Mouse (Mus musculus) hindlimb bud, embryonic 11.5 days (tissue): ENCODE measurements at regions not wholly inside any gene's neighbourhood (a gene's known extent, or its start where the extent isn't known, plus 50 kb on each side); places are given as distances from the start of the nearest gene placed in this dataset.
"Not testable (repeated sequence)": the region's sequence is repeated elsewhere in the genome, so short reads cannot be mapped to it uniquely, and the experiment has no call there.

Experiments used
- DNase-seq: peaks from one replicate; pipeline ENCODE4 v3.0.0-alpha.2; 2012; ENCODE audit warnings: low read depth, low spot score; ENCODE audit errors: extremely low spot score

GRCm38 (mm10) chr6:70517932-70518331 is 274.1 kb downstream of the Rpia start:
- no peak for DNase-seq

DNA sequence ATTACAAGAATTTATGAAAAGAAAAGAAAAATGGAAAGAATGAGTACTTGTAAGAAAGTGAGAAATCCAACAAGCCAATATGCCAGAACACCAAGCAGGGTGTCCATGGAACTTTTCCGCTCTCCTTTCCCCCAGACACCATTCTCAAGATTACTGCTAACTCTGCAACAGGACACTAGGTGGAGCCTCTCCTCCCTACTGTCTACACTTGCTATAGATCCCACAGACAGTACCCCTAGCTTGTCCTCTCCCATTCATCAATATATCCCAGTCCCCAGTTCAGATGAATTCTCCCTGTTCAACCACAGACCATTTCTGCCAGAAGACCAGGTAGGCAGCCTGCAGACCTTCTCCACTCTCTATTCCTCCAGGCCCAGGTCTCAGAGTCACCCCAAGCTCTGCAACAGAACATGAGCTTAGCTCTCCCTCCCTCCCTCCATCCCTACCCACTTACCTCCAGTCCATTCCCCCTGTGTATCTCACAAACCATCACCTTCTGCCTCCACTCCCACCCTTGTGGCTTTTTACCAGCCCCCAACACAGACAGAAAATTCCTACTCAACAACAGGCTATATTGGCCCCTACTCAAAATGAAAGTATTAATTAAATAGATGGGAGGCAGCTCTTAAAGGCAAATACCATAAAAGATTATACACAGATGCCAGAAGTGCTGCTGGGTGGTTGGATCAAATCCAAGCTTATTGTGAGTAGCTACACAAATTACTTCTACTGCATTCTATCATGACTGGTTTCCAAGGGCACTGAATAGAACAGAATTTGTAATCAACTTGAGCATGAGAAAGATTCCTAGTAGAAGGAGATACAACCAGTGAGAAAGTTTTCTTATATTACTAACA is 323.2 kb downstream of the Rpia start:
- DNase-seq, result no peak

GRCm38 (mm10) chr6:70457279-70457678 is 334.8 kb downstream of the Rpia start:
- DNase-seq, result no peak

GRCm38 (mm10) chr6:70434739-70435138 is 357.3 kb downstream of the Rpia start:
- DNase-seq, result not testable (repeated sequence)

GRCm38 (mm10) chr6:70406290-70406689 is 385.7 kb downstream of the Rpia start:
- DNase-seq, result not testable (repeated sequence)

DNA sequence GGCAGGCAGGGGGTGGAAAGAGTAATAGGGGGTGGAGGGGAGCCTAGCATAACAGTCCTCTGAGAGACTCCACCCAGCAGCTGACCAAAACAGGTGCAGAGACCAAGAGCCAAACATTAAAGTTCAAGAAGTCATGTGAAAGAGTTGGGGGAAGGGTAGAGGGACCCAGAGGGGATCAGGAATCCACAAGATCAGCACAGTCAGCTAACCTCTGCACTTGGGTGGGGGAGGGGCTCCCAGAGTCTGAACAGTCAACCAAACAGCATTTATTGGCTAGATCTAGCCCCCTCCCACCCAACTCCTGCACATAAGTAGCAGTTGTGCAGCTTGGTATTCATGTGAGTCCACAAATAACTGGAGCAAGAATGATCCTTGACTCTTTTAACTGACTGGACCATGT is 402.2 kb downstream of the Rpia start:
- DNase-seq, result not testable (repeated sequence)

GRCm38 (mm10) chr6:70386396-70386795 is 405.6 kb downstream of the Rpia start:
- not testable (repeated sequence) for DNase-seq

DNA sequence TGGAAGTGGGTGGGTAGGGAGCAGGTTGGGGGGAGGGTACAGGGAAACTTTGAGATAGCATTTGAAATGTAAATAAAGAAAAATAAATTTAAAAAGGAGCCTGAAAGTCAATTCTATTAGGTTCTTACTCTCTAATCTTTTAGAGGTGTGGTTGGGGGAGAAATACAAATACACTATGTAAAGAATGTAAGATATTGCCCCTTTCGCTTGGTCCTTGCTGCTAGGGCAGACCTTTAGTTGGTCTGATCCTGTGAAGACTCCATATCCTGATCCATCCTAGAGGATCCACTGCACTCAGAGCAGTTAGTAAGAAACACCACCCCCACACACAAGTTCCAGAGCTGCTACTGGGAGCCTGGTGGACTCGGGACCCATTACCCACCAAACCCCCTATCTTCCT is 412.7 kb downstream of the Rpia start:
- DNase-seq, result not testable (repeated sequence)

- not testable (repeated sequence) for DNase-seq
These were observed 420.2 kb downstream of the Rpia start for GRCm38 (mm10) chr6:70371821-70372220.

DNA sequence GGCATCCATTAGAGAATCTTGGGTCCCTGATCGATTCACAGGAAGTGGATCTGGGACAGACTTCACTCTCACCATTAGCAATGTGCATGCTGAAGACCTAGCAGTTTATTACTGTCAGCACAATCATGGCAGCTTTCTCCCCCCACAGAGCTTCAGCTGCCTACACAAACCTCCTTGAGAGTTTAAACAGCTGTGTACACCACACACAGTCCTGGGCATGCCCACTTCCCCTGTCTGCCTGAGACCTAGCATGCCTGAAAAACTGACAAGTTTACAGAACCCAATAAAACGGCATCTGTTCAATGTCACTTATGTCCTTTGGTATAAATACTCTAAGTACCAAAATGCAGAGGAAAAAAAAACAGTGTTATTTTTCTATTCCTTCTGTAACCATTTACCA is 435.7 kb downstream of the Rpia start:
- DNase-seq, result peak; percentile 8

DNA sequence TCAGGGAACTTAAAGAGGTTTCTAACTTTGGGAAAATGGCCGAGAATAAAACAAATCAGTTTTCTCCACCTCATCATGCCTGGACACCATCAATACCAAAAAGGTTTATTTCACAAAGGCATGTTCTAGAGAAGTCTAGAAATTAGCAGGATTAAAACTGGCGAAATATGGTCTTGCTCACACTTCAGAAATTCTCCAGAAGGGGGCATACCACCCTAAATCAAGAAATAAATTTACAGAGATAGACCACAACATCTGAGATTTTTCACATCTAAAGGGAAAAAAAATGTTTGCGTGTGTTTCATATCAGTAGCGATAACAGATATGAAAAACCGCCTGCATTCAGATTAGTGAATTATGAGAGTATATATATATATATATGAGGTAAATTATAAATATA is 449.9 kb downstream of the Rpia start:
- no peak for DNase-seq

GRCm38 (mm10) chr6:70340691-70341090 is 451.3 kb downstream of the Rpia start:
- DNase-seq, result not testable (repeated sequence)

DNA sequence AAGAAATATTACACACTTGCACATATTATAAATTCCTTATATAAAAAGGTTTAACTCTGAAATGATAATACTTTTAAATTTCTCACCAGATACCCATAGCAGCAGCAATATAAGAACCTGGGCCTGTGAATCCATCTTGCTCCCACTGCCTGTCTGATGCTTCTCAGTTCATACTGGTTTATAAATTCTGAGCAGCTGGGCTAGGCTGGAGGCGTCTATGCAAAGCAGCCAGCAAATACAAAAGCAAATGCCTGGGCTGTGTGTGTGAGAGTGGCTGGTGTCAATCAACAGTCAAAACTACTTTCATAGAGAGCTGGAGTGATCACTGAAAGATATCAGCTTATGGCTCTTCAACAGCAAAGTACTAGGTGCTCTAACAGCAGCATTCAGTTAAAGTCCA is 476.7 kb downstream of the Rpia start:
- DNase-seq, result no peak

DNA sequence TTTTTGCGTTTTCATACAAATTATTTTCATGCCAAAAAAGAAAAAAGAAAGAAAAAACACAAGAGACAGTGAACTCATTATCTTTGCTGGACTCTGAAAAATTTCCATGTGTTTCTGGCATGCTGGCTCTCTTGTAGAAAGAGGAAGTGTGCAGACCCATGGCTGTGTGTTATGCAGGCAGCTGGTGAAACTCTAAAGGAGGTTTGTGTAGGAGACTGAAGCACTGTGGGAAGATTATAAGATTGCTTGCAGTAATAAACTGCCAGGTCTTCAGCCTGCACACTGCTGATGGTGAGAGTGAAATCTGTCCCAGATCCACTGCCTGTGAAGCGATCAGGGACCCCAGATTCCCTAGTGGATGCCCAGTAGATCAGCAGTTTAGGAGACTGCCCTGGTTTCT is 477.4 kb downstream of the Rpia start:
- DNase-seq, result not testable (repeated sequence)

GRCm38 (mm10) chr6:70301100-70301499 is 490.9 kb downstream of the Rpia start:
- not testable (repeated sequence) for DNase-seq

DNA sequence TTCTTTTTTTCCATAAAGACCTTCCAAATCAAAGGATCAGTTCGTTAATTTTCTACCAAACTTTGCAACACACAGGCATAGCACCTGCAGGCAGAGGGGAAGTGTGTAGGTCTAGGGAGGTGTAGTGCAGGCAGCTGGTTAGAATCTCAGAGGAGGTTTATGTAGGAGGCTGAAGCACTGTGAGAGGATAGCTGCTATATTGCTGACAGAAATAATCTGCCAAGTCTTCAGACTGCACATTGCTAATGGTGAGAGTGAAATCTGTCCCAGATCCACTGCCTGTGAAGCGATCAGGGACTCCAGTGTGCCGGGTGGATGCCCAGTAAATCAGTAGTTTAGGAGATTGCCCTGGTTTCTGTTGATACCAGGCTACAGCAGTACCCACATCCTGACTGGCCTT is 531.8 kb downstream of the Rpia start:
- DNase-seq, result not testable (repeated sequence)

DNA sequence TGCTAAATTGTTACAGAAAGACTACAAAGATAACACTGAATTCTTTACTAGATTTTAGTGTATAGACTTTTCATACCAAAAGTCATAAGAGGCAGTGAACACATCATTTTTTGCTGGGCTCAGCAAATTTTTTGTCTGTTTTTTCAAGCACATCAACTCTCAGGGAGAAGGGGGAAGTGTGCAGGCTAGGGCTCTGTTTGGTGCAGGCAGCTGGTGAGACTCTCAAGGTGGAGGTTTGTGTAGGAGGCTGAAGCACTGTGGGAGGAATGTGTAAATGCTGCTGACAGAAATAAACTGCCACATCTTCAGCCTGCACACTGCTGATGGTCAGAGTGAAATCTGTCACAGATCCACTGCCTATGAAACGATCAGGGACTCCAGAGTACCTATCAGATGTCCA is 551.9 kb downstream of the Rpia start:
- DNase-seq, result not testable (repeated sequence)

DNA sequence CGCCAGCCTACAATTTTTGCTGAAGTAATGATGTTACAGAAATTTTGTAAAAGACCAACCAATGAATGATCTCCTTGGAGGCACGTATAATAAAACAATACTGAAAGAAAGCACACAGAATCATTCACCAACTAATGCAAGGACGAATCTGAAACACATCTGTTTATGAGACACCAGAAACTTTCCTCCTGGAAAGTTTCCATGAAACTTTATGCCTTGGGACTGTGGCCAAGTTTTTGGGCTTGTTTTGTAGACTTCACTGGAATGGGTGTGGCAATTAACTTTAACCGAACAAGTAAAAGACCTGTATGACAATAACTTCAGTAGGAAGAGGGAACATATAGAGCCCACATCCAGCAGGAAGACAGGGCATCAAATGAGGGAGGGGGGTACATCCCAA is 564.9 kb downstream of the Rpia start:
- DNase-seq, result no peak

- not testable (repeated sequence) for DNase-seq
These were observed 575.4 kb downstream of the Rpia start for GRCm38 (mm10) chr6:70216632-70217031.

DNA sequence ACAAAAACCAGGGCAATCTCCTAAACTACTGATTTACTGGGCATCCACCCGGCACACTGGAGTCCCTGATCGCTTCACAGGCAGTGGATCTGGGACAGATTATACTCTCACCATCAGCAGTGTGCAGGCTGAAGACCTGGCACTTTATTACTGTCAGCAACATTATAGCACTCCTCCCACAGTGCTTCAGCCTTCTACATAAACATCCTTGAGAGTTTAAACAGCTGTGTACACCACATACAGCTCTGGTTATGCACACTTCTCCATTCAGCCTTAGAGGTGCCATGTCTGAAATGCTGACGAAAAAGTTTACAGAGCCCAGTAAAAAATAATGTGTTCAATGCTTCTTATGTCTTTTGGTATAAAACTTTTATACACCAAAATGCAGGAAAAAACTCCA is 576.3 kb downstream of the Rpia start:
- DNase-seq, result not testable (repeated sequence)
